Comparison of ENCODE assay signal across 11 mouse cellular contexts in the genomic region with DNA sequence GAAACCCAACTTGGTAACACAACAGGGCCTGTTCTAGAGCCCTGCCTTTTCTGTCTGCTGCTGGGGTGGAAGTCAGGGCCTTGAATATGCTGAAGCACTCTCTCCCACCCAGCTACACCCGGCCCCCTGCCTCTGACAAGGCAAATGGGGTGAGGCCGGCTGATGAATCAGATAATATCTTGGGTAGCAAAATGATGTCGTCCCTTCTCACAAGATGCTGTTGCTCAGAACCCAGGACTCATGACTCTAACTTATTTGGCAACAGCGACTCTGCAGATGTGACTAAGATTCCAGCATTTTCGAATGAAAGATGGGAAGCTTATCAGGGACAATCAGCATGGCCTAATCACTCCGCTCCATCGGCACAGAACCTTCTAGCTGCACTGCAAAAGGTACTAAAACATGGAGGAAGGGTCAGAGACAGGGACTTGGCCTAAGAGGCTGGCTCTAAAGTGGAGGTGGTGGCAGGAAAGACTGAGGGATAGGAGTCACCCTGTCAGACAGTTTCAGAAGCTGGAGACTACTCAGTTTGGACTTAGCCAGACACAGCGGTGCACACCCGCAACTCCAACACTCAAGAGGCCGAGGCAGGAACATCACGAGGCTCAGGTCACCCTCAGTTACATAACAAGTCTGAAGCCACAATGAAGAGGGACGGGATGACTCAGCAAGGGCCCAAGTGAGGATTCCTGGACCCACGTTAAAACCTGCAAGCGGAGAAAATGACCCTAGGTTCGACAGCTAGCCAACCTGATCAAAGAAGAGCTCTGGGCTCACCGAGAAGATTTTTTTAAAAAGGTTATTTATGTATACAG. TPM values are rescaled to one million over a fixed set of nuclear protein-coding genes. Genes with fewer than 3 reads are reported as not detected.
A peak's percentile ranks its signal among the peaks of the same experiment; 100 is the strongest.
DNase-seq lines count a peak whose midpoint lies in the region; ATAC-seq and TF ChIP-seq lines count a peak whose summit lies in the region.
"Had no signal": no experiment of that assay in that cellular context is flagged by ENCODE, and none has a peak within 500 bp of the region (broad histone marks: within the 10 kb centered on the region; RNA-seq: fewer than 3 reads in every experiment).

No protein-coding gene starts in this region.

- TF ChIP-seq CTCF in bone marrow macrophage, adult 2 months (IDR thresholded peaks at IDR 0.05; ENCODE audit: low read depth, low read length) = no peak

- no peak for TF ChIP-seq POLR2A in bone marrow macrophage, adult 2 months (IDR thresholded peaks at IDR 0.05; ENCODE audit: borderline replicate concordance, low read depth, low read length)

- peak; percentile 24 for DNase-seq in adrenal gland, postnatal 10 days
- no peak for DNase-seq in adrenal gland, adult 18-20 months (ENCODE audit: low spot score in 2 of 2)
- DNase-seq in liver = no peak
- DNase-seq in T-cell, adult 2 months (ENCODE audit: low spot score) = no peak
- DNase-seq: kidney, postnatal 10 days; right cerebral cortex, postnatal 25 days; thymus, postnatal 14 days had no signal

- no peaks in the 10 kb centered on the region for H3K9me3 ChIP-seq in liver, embryonic 12.5 days (replicated peaks)
- H3K9me3 ChIP-seq in stomach, embryonic 16.5 days (replicated peaks; ENCODE audit: control insufficient read depth, low read length) = no peaks in the 10 kb centered on the region
- no peaks in the 10 kb centered on the region for H3K9me3 ChIP-seq in midbrain, embryonic 15.5 days

- no peaks in the 10 kb centered on the region for H3K27me3 ChIP-seq in liver, embryonic 12.5 days (replicated peaks)
- no peaks in the 10 kb centered on the region for H3K27me3 ChIP-seq in stomach, embryonic 16.5 days (ENCODE audit: control insufficient read depth, insufficient read depth, low read length)
- no peaks in the 10 kb centered on the region for H3K27me3 ChIP-seq in midbrain, embryonic 15.5 days (replicated peaks)

- peaks cover 94% of the 10 kb centered on the region for H3K36me3 ChIP-seq in liver, embryonic 12.5 days
- 0 out of 2 replicates have a peak, but pooled peaks cover 2% of the 10 kb centered on the region for H3K36me3 ChIP-seq in stomach, embryonic 16.5 days (ENCODE audit: control insufficient read depth, insufficient read depth, low read length)
- H3K36me3 ChIP-seq in midbrain, embryonic 15.5 days (replicated peaks) = 0 out of 2 replicates have a peak, but pooled peaks cover 1% of the 10 kb centered on the region

- no peak overlapping the region for H3K9ac ChIP-seq in liver, embryonic 12.5 days
- peak overlapping the region; percentile 7; the same call in 1 of the 2 replicates for H3K9ac ChIP-seq in stomach, embryonic 16.5 days (ENCODE audit: low read length)
- no peak overlapping the region for H3K9ac ChIP-seq in midbrain, embryonic 15.5 days

- H3K4me3 ChIP-seq in liver, embryonic 12.5 days = no peak overlapping the region
- H3K4me3 ChIP-seq in bone marrow macrophage, adult 2 months (ENCODE audit: insufficient read depth, low read length) = no peak overlapping the region
- no peak overlapping the region for H3K4me3 ChIP-seq in stomach, embryonic 16.5 days (replicated peaks; ENCODE audit: low read length)
- H3K4me3 ChIP-seq in midbrain, embryonic 15.5 days = no peak overlapping the region

- no peak overlapping the region for H3K4me2 ChIP-seq in liver, embryonic 12.5 days
- H3K4me2 ChIP-seq in stomach, embryonic 16.5 days (ENCODE audit: low read depth, low read length) = no peak overlapping the region
- H3K4me2 ChIP-seq in midbrain, embryonic 15.5 days = no peak overlapping the region

- peak overlapping the region; percentile 31; the same call in 1 of the 2 replicates for H3K27ac ChIP-seq in liver, embryonic 12.5 days
- H3K27ac ChIP-seq in bone marrow macrophage, adult 2 months (ENCODE audit: insufficient read depth, low read depth, low read length) = peak overlapping the region; percentile 83
- no peak overlapping the region for H3K27ac ChIP-seq in stomach, embryonic 16.5 days (ENCODE audit: low read length)
- no peak overlapping the region for H3K27ac ChIP-seq in midbrain, embryonic 15.5 days

- WGBS in liver, embryonic 12.5 days (ENCODE audit: insufficient replicate concordance) = 65% methylated on average over 16 of the region's 16 CpGs
- 76% methylated on average over 16 of the region's 16 CpGs for WGBS in stomach, embryonic 16.5 days
- 82% methylated on average over 16 of the region's 16 CpGs for WGBS in midbrain, embryonic 15.5 days

- ATAC-seq in liver, embryonic 12.5 days = no peak
- no peak for ATAC-seq in stomach, embryonic 16.5 days (ENCODE audit: insufficient read depth, low FRiP score)
- no peak for ATAC-seq in midbrain, embryonic 15.5 days (replicated peaks)

- H3K4me1 ChIP-seq in liver, embryonic 12.5 days = peaks cover 68% of the 10 kb centered on the region
- H3K4me1 ChIP-seq in bone marrow macrophage, adult 2 months (ENCODE audit: control insufficient read depth, insufficient read depth, low read length) = peaks cover 67% of the 10 kb centered on the region
- H3K4me1 ChIP-seq in stomach, embryonic 16.5 days (ENCODE audit: control insufficient read depth, insufficient read depth, low read length) = peaks cover 21% of the 10 kb centered on the region
- peaks cover 19% of the 10 kb centered on the region for H3K4me1 ChIP-seq in midbrain, embryonic 15.5 days

RNA-seq across cellular contexts. Expression of a gene that starts 13.4 kb away (rescaled TPM):
- 10 to 100 TPM; 44.9 to 54.7 TPM for total RNA-seq in adrenal gland, postnatal 10 days (2021)
- total RNA-seq in adrenal gland, adult 18-20 months (2021) = 10 to 100 TPM; 33.6 to 34.9 TPM
- 97.3 and 101 TPM in 2 replicates for polyA plus RNA-seq in liver, embryonic 12.5 days (2016; fragmentation: Nextera tagmentation; extraction: Ambion mirVana)
- 53.0 and 54.5 TPM in 2 replicates for polyA plus RNA-seq in bone marrow macrophage, adult 2 months (2012; ENCODE audit: insufficient read depth, insufficient read length, missing spikeins)
- 75.5 and 75.7 TPM in 2 replicates for polyA plus RNA-seq in stomach, embryonic 16.5 days (2015; fragmentation: Nextera tagmentation; extraction: Ambion mirVana)
- 73.4 and 78.1 TPM in 2 replicates for polyA plus RNA-seq in midbrain, embryonic 15.5 days (2015; fragmentation: Nextera tagmentation; extraction: Ambion mirVana)

RNA-seq across cellular contexts. Expression of a gene that starts 30.3 kb away (rescaled TPM):
- total RNA-seq in adrenal gland, postnatal 10 days (2021) = 1 to 10 TPM; 7.4 to 9.7 TPM
- 10 to 100 TPM; 18.3 to 22.0 TPM for total RNA-seq in adrenal gland, adult 18-20 months (2021)
- 6.6 and 6.7 TPM in 2 replicates for polyA plus RNA-seq in liver, embryonic 12.5 days (2016; fragmentation: Nextera tagmentation; extraction: Ambion mirVana)
- 46.5 and 48.2 TPM in 2 replicates for polyA plus RNA-seq in bone marrow macrophage, adult 2 months (2012; ENCODE audit: insufficient read depth, insufficient read length, missing spikeins)
- polyA plus RNA-seq in stomach, embryonic 16.5 days (2015; fragmentation: Nextera tagmentation; extraction: Ambion mirVana) = 38.2 and 39.9 TPM in 2 replicates
- polyA plus RNA-seq in midbrain, embryonic 15.5 days (2015; fragmentation: Nextera tagmentation; extraction: Ambion mirVana) = 11.3 and 11.7 TPM in 2 replicates

RNA-seq across cellular contexts. Expression of a gene that starts 47.9 kb away (rescaled TPM):
- total RNA-seq in adrenal gland, postnatal 10 days (2021) = 100 to 1,000 TPM; 136 to 143 TPM
- 100 to 1,000 TPM; 156 to 162 TPM for total RNA-seq in adrenal gland, adult 18-20 months (2021)
- 303 and 313 TPM in 2 replicates for polyA plus RNA-seq in liver, embryonic 12.5 days (2016; fragmentation: Nextera tagmentation; extraction: Ambion mirVana)
- 65.4 and 71.5 TPM in 2 replicates for polyA plus RNA-seq in bone marrow macrophage, adult 2 months (2012; ENCODE audit: insufficient read depth, insufficient read length, missing spikeins)
- 272 and 293 TPM in 2 replicates for polyA plus RNA-seq in stomach, embryonic 16.5 days (2015; fragmentation: Nextera tagmentation; extraction: Ambion mirVana)
- 245 and 249 TPM in 2 replicates for polyA plus RNA-seq in midbrain, embryonic 15.5 days (2015; fragmentation: Nextera tagmentation; extraction: Ambion mirVana)

RNA-seq across cellular contexts. Expression of a gene that starts 56.3 kb away (rescaled TPM):
- 100 to 1,000 TPM; 121 to 125 TPM for total RNA-seq in adrenal gland, postnatal 10 days (2021)
- total RNA-seq in adrenal gland, adult 18-20 months (2021) = 100 to 1,000 TPM; 122 to 124 TPM
- polyA plus RNA-seq in liver, embryonic 12.5 days (2016; fragmentation: Nextera tagmentation; extraction: Ambion mirVana) = 89.3 and 91.4 TPM in 2 replicates
- polyA plus RNA-seq in bone marrow macrophage, adult 2 months (2012; ENCODE audit: insufficient read depth, insufficient read length, missing spikeins) = 52.7 and 61.3 TPM in 2 replicates
- polyA plus RNA-seq in stomach, embryonic 16.5 days (2015; fragmentation: Nextera tagmentation; extraction: Ambion mirVana) = 131 and 141 TPM in 2 replicates
- 93.4 and 110 TPM in 2 replicates for polyA plus RNA-seq in midbrain, embryonic 15.5 days (2015; fragmentation: Nextera tagmentation; extraction: Ambion mirVana)

RNA-seq across cellular contexts. Expression of a gene that starts 58.3 kb away (rescaled TPM):
- total RNA-seq in adrenal gland, postnatal 10 days (2021) = 10 to 100 TPM; 32.6 to 38.2 TPM
- total RNA-seq in adrenal gland, adult 18-20 months (2021) = 10 to 100 TPM; 39.8 to 41.1 TPM
- polyA plus RNA-seq in liver, embryonic 12.5 days (2016; fragmentation: Nextera tagmentation; extraction: Ambion mirVana) = 124 and 132 TPM in 2 replicates
- polyA plus RNA-seq in bone marrow macrophage, adult 2 months (2012; ENCODE audit: insufficient read depth, insufficient read length, missing spikeins) = 9.2 and 11.9 TPM in 2 replicates
- polyA plus RNA-seq in stomach, embryonic 16.5 days (2015; fragmentation: Nextera tagmentation; extraction: Ambion mirVana) = 74.6 and 77.5 TPM in 2 replicates
- polyA plus RNA-seq in midbrain, embryonic 15.5 days (2015; fragmentation: Nextera tagmentation; extraction: Ambion mirVana) = 49.1 and 50.5 TPM in 2 replicates

Comparison
In these comparisons a context has a peak if more than half of its experiments do, and no peak if none do; other contexts are left out.
1. H3K27ac ChIP-seq: peak in liver, embryonic 12.5 days (single experiment) and bone marrow macrophage, adult 2 months (single experiment); none in stomach, embryonic 16.5 days (single experiment) and midbrain, embryonic 15.5 days (single experiment).